Mouse (Mus musculus) midbrain, embryonic 16.5 days (tissue): Measurements from ENCODE around the gene Ssx2ip. TPM values are rescaled to one million over a fixed set of nuclear protein-coding genes. Genes with fewer than 3 reads are reported as not detected.

Source experiments
- ATAC-seq: fragments of 200-750 bp; cut with Nextera tagmentation; 2 replicates; pipeline ENCODE4 v1.8.0; 2017; ENCODE audit warnings: moderate TSS enrichment
- H3K27ac ChIP-seq: fragments of 300-500 bp; sonication (generic); 2 replicates; pipeline ENCODE4 v1.5.1; 2014; ENCODE audit warnings: mild to moderate bottlenecking, low read length, mixed read lengths
- H3K27me3 ChIP-seq: fragments of 300-500 bp; sonication (generic); 2 replicates; pipeline ENCODE4 v1.6.1; 2014; ENCODE audit warnings: low read depth, low read length, mixed read lengths; ENCODE audit not compliant: control insufficient read depth, insufficient read depth
- H3K36me3 ChIP-seq: fragments of 300-500 bp; sonication (generic); 2 replicates; pipeline ENCODE4 v1.6.1; 2014; ENCODE audit warnings: mild to moderate bottlenecking, low read length, moderate library complexity, mixed read lengths; ENCODE audit not compliant: control insufficient read depth, insufficient read depth
- H3K4me1 ChIP-seq: fragments of 300-500 bp; sonication (generic); 2 replicates; pipeline ENCODE4 v1.6.1; 2014; ENCODE audit warnings: mild to moderate bottlenecking, low read length, mixed read lengths; ENCODE audit not compliant: control insufficient read depth, insufficient read depth
- H3K4me2 ChIP-seq: fragments of 300-500 bp; sonication (generic); 2 replicates; pipeline ENCODE4 v1.6.1; 2014; ENCODE audit warnings: mild to moderate bottlenecking, low read length, mixed read lengths
- H3K4me3 ChIP-seq: fragments of 300-500 bp; sonication (generic); 2 replicates; pipeline ENCODE4 v1.5.1; 2014; ENCODE audit warnings: low read depth, mild to moderate bottlenecking, low read length, moderate library complexity, mixed read lengths
- H3K9ac ChIP-seq: fragments of 300-500 bp; sonication (generic); 2 replicates; pipeline ENCODE4 v1.6.1; 2014; ENCODE audit warnings: low read depth, low read length, mixed read lengths
- H3K9me3 ChIP-seq: fragments of 300-500 bp; sonication (generic); replicated peaks from 2 replicates; pipeline ENCODE4 v1.6.1; 2014; ENCODE audit warnings: mild to moderate bottlenecking, low read length, mixed read lengths; ENCODE audit not compliant: control insufficient read depth, poor library complexity, severe bottlenecking
- WGBS: fragments of 180-500 bp; shearing (Covaris S2); extraction: QIAGEN DNeasy Blood & Tissue Kit; methylation state at CpG from one replicate; pipeline ENCODE4 v1.1.7; 2014; 5-methylcytosine and 5-hydroxymethylcytosine counted together
- polyA plus RNA-seq: library from polyadenylated mRNA; unstranded; fragments of >200 nt; fragmentation: Nextera tagmentation; extraction: Ambion mirVana; gene quantifications from 2 replicates; pipeline ENCODE4 v1.2.1, GENCODE M21; 2015

Ssx2ip gene
- polyA plus RNA-seq, 1 experiment from 2014 or later = 18.0 TPM

- Histone ChIP-seq H3K27ac (no peak overlapping the region), H3K4me3 (no peak overlapping the region), H3K9me3 (no peaks in the 10 kb centered on the region), H3K4me2 (no peak overlapping the region), H3K4me1 (peaks cover 24% of the 10 kb centered on the region), H3K27me3 (no peaks in the 10 kb centered on the region), H3K9ac (no peak overlapping the region), H3K36me3 (no peaks in the 10 kb centered on the region)
- ATAC-seq = no peak
- WGBS = 82% methylated on average over 7 of the region's 7 CpGs
Measured at GRCm38 (mm10) chr3:146410114-146410513, 5.7 kb downstream of the Ssx2ip start.

DNA sequence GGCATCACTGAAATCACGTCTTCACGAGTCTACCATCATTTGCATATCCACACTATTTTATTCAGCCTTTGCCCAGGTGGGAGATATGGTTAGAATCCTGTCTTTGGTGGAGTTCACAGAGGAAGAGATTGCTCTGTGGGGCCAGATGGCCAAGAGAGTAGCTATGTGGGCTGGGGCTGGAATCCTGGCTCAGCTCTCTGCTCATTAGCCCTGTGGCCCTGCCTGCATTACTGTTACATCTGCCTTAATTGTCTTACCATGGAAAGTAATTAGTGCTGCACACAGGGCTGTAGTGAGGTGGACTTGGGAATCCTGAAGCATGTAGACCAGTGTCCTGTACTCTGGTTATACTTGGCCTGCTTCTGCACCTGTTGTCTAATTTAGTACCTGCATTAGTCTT is 7.6 kb downstream of the Ssx2ip start:
- Histone ChIP-seq H3K36me3 (no peaks in the 10 kb centered on the region), H3K9me3 (no peaks in the 10 kb centered on the region), H3K4me1 (peaks cover 7% of the 10 kb centered on the region), H3K4me3 (no peak overlapping the region), H3K4me2 (no peak overlapping the region), H3K27me3 (no peaks in the 10 kb centered on the region), H3K27ac (no peak overlapping the region), H3K9ac (no peak overlapping the region)
- WGBS = 88% methylated on average over 2 of the region's 2 CpGs
- no peak for ATAC-seq

DNA sequence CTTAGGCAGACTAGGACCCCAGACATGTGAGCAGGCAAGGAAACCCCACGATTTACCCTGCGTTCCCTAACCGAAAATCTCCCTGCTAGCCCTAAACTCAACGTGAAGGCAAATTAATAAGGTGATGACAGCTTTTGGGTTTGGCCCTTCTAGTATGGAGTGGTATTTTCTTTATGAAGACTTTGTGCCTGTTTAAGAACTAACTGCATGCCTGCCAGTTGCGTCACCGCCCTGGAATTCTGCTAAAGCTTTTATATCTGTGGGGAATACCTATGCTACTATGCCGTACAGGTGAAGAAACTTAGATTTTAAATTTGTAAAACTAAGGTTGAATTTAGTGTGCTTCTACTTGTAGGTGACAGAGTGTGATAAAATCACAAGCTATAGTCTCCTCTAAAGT is 8.0 kb downstream of the Ssx2ip start:
- H3K27ac ChIP-seq = no peak overlapping the region
- no peak overlapping the region for H3K9ac ChIP-seq
- H3K36me3 ChIP-seq = 0 out of 2 replicates have a peak, but pooled peaks cover 3% of the 10 kb centered on the region
- ATAC-seq = no peak
- H3K27me3 ChIP-seq = no peaks in the 10 kb centered on the region
- no peak overlapping the region for H3K4me2 ChIP-seq
- 96% methylated on average over 7 of the region's 7 CpGs for WGBS
- no peaks in the 10 kb centered on the region for H3K9me3 ChIP-seq
- H3K4me1 ChIP-seq = peaks cover 3% of the 10 kb centered on the region
- H3K4me3 ChIP-seq = no peak overlapping the region

DNA sequence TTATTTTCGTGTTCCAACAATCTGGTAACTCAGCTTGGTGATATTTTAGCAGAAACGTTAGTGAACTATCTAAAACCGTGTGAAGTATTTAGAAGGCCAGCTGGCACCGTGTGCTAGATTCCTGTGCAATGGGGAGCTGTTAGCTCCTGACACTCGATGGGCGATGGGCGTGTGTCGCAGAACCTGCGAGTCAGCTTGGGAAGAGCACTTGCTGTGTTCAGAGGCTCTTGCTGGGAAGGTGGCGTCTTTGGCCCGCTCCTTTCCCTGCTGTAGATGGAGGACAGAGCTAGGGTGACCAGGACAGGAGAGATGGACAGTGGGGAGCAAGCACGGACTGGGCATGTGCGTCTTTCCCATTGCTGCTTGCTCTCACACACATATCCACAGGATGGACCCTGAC is 8.6 kb downstream of the Ssx2ip start:
- no peak overlapping the region for H3K4me2 ChIP-seq
- no peaks in the 10 kb centered on the region for H3K27me3 ChIP-seq
- H3K9me3 ChIP-seq = no peaks in the 10 kb centered on the region
- no peak overlapping the region for H3K4me3 ChIP-seq
- 96% methylated on average over 13 of the region's 13 CpGs for WGBS
- no peak overlapping the region for H3K27ac ChIP-seq
- ATAC-seq = no peak
- H3K9ac ChIP-seq = no peak overlapping the region
- H3K4me1 ChIP-seq = no peaks in the 10 kb centered on the region
- H3K36me3 ChIP-seq = 0 out of 2 replicates have a peak, but pooled peaks cover 5% of the 10 kb centered on the region

GRCm38 (mm10) chr3:146413992-146414391 is 9.6 kb downstream of the Ssx2ip start:
- H3K9ac ChIP-seq = no peak overlapping the region
- no peak overlapping the region for H3K4me3 ChIP-seq
- peaks cover 6% of the 10 kb centered on the region; the same call in 1 of the 2 replicates for H3K36me3 ChIP-seq
- H3K9me3 ChIP-seq = no peaks in the 10 kb centered on the region
- H3K27me3 ChIP-seq = no peaks in the 10 kb centered on the region
- H3K4me2 ChIP-seq = no peak overlapping the region
- 92% methylated on average over 4 of the region's 4 CpGs for WGBS
- H3K4me1 ChIP-seq = no peaks in the 10 kb centered on the region
- ATAC-seq = no peak
- H3K27ac ChIP-seq = no peak overlapping the region

GRCm38 (mm10) chr3:146414555-146414954 is 10.1 kb downstream of the Ssx2ip start:
- H3K4me2 ChIP-seq = no peak overlapping the region
- H3K27me3 ChIP-seq = no peaks in the 10 kb centered on the region
- no peaks in the 10 kb centered on the region for H3K4me1 ChIP-seq
- no peak for ATAC-seq
- 94% methylated on average over 12 of the region's 12 CpGs for WGBS
- peaks cover 11% of the 10 kb centered on the region for H3K36me3 ChIP-seq
- H3K4me3 ChIP-seq = no peak overlapping the region
- H3K9ac ChIP-seq = no peak overlapping the region
- no peaks in the 10 kb centered on the region for H3K9me3 ChIP-seq
- H3K27ac ChIP-seq = no peak overlapping the region

DNA sequence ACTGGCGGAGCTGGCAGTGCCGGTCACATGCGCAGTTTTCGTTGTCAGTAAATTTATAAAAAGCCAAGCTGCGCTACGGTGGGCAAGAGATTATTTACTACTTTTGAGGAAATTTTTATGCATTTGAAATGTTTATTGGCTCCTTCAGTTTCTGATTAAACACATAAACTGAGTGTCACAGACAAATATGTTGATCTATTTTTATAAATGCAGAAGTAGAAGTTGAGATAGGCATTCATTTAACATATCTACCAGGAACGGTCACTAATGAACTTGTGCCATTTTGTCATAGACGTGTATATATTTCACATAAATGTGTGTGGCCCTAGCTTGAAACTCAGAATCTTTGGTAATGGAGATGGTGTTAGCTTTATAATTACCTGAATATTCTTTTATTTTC is 13.4 kb downstream of the Ssx2ip start:
- Histone ChIP-seq H3K9me3 (no peaks in the 10 kb centered on the region), H3K4me3 (no peak overlapping the region), H3K9ac (no peak overlapping the region), H3K27ac (no peak overlapping the region), H3K4me1 (no peaks in the 10 kb centered on the region), H3K36me3 (peaks cover 12% of the 10 kb centered on the region), H3K4me2 (no peak overlapping the region), H3K27me3 (no peaks in the 10 kb centered on the region)
- ATAC-seq = no peak
- 96% methylated on average over 8 of the region's 8 CpGs for WGBS

GRCm38 (mm10) chr3:146418901-146419300 is 14.5 kb downstream of the Ssx2ip start:
- Histone ChIP-seq H3K4me1 (no peaks in the 10 kb centered on the region), H3K4me2 (no peak overlapping the region), H3K9ac (no peak overlapping the region), H3K36me3 (peaks cover 15% of the 10 kb centered on the region), H3K27ac (no peak overlapping the region), H3K9me3 (no peaks in the 10 kb centered on the region), H3K27me3 (no peaks in the 10 kb centered on the region), H3K4me3 (no peak overlapping the region)
- ATAC-seq = no peak
- 89% methylated on average over 7 of the region's 7 CpGs for WGBS

- no peak overlapping the region for H3K4me2 ChIP-seq
- H3K9me3 ChIP-seq = no peaks in the 10 kb centered on the region
- peaks cover 15% of the 10 kb centered on the region for H3K36me3 ChIP-seq
- no peaks in the 10 kb centered on the region for H3K27me3 ChIP-seq
- WGBS = 89% methylated on average over 9 of the region's 9 CpGs
- no peak overlapping the region for H3K4me3 ChIP-seq
- H3K9ac ChIP-seq = no peak overlapping the region
- H3K4me1 ChIP-seq = 0 out of 2 replicates have a peak, but pooled peaks cover 2% of the 10 kb centered on the region
- ATAC-seq = no peak
- no peak overlapping the region for H3K27ac ChIP-seq
Measured at GRCm38 (mm10) chr3:146419534-146419933, 15.1 kb downstream of the Ssx2ip start.
